Mouse (Mus musculus): ENCODE measurements around the gene Rhpn2.

GRCm38 (mm10) chr7:35297886-35298285 is 36.1 kb upstream of the Rhpn2 start:
- TF ChIP-seq ZNF384 (IDR thresholded peaks at IDR 0.05; ENCODE audit: low read depth, low read length) (no peak), ZC3H11A (IDR thresholded peaks at IDR 0.05; ENCODE audit: borderline replicate concordance, low read depth, low read length) (no peak), MAFK (IDR thresholded peaks at IDR 0.05; ENCODE audit: insufficient read depth, low read depth, low read length) (no peak), CHD2 (IDR thresholded peaks at IDR 0.05; ENCODE audit: low read depth, low read length) (no peak), HCFC1 (IDR thresholded peaks at IDR 0.05; ENCODE audit: borderline replicate concordance, insufficient read depth, low read length) (no peak)

Measured in ES-E14 (cell line).